Mouse (Mus musculus) neural tube, embryonic 11.5 days (tissue): ENCODE results near the gene Tctex1d4. TPM values are rescaled to one million over a fixed set of nuclear protein-coding genes. Genes with fewer than 3 reads are reported as not detected.

Experiments used
- microRNA-seq: library from miRNA; unstranded; fragments of <30 nt; microRNA quantifications from one replicate; pipeline ENCODE4, GENCODE M21; 2016
- polyA plus RNA-seq: library from polyadenylated mRNA; unstranded; fragments of >200 nt; fragmentation: Nextera tagmentation; extraction: Ambion mirVana; gene quantifications from 2 replicates; pipeline ENCODE4 v1.2.1, GENCODE M21; 2014

The Tctex1d4 gene
- polyA plus RNA-seq, 1 experiment from 2014 or later = not detected

Small RNA genes within 50 kb of the gene (microRNA-seq; reads per million reads assigned to microRNA genes)
- gene Gm22398 = not detected

Other genes starting within 250 kb of the Tctex1d4 start
- gene Zswim5, start 249.4 kb upstream of the Tctex1d4 start, polyA plus RNA-seq = 11.1 and 13.6 TPM in 2 replicates
- 89.8 and 99.2 TPM in 2 replicates for gene Urod, start 132.4 kb upstream of the Tctex1d4 start, polyA plus RNA-seq
- 12.9 and 14.7 TPM in 2 replicates for gene Hectd3, start 131.5 kb upstream of the Tctex1d4 start, polyA plus RNA-seq
- 48.1 and 52.5 TPM in 2 replicates for gene Eif2b3, start 107.4 kb upstream of the Tctex1d4 start, polyA plus RNA-seq
- 3.4 and 3.9 TPM in 2 replicates for gene Ptch2, start 30.7 kb upstream of the Tctex1d4 start, polyA plus RNA-seq
- gene Btbd19, start 1.1 kb upstream of the Tctex1d4 start, polyA plus RNA-seq = 3.4 and 4.0 TPM in 2 replicates
- 42.5 and 48.9 TPM in 2 replicates for gene Plk3, start 7.2 kb downstream of the Tctex1d4 start, polyA plus RNA-seq
- 818 and 875 TPM in 2 replicates for gene Rps8, start 29.4 kb downstream of the Tctex1d4 start, polyA plus RNA-seq
- gene Kif2c, start 55.8 kb downstream of the Tctex1d4 start, polyA plus RNA-seq = 80.0 and 85.6 TPM in 2 replicates
- 6.8 and 6.9 TPM in 2 replicates for gene Tmem53, start 125.2 kb downstream of the Tctex1d4 start, polyA plus RNA-seq
- gene Armh1, start 125.3 kb downstream of the Tctex1d4 start, polyA plus RNA-seq = 0.43 TPM in 1 of 2 replicates, not detected in the other